In the genomic region with DNA sequence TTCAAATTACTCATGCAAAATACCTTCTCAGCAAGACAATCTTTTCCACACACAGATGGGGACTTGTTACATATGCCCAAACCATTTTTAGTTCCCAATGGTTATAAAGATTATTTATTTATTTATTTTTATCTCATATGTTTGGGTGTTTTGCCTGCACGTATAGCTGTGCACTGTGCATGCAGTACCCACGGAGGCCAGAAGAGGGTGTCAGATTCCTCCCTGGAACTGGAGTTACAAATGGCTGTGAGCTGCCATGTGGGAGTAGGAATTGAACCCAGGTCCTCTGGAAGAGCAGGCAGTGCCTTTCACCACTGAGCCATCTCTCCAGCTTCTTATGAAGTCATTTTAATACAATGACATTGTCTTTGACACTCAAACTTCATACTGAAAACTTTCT, we compare ENCODE assay signal across 10 mouse cellular contexts. TPM values are rescaled to one million over a fixed set of nuclear protein-coding genes. Genes with fewer than 3 reads are reported as not detected.
DNase-seq lines count a peak whose midpoint lies in the region; ATAC-seq and TF ChIP-seq lines count a peak whose summit lies in the region.
"Had no signal": no experiment of that assay in that cellular context is flagged by ENCODE, and none has a peak within 500 bp of the region (broad histone marks: within the 10 kb centered on the region; RNA-seq: fewer than 3 reads in every experiment).

No protein-coding gene starts in this region.

- TF ChIP-seq RAD21 in MEL (IDR thresholded peaks at IDR 0.05; ENCODE audit: low read depth, low read length): no peak

- TF ChIP-seq CTCF in MEL (IDR thresholded peaks at IDR 0.05 in 2 of 3, conservative IDR thresholded peaks at IDR 0.05 in 1 of 3; ENCODE audit: control insufficient read depth in 1 of 3, insufficient read depth in 1 of 3, low read depth in 2 of 3, low read length in 3 of 3, poor library complexity in 1 of 3, severe bottlenecking in 1 of 3): peak; percentile 26 to 48 (median 31)
- TF ChIP-seq CTCF in liver, adult 2 months (IDR thresholded peaks at IDR 0.05; ENCODE audit: low read depth, low read length): peak; percentile 52

- intact Hi-C loops in gastrocnemius, postnatal 36 days (cut with DNase I): no loop called here

- no peak for TF ChIP-seq POLR2A in MEL (IDR thresholded peaks at IDR 0.05; ENCODE audit: control insufficient read depth in 1 of 2, insufficient read depth in 1 of 2, low read depth in 1 of 2, low read length in 2 of 2, poor library complexity in 1 of 2)
- no peak for TF ChIP-seq POLR2A in liver, adult 2 months (IDR thresholded peaks at IDR 0.05; ENCODE audit: extremely low read depth, insufficient read depth, low read length)

- H3K36me3 ChIP-seq in MEL (ENCODE audit: control insufficient read depth in 1 of 2, insufficient read depth in 2 of 2, low read length in 2 of 2): no peaks in the 10 kb centered on the region
- H3K36me3 ChIP-seq in liver, adult 2 months (ENCODE audit: control insufficient read depth, insufficient read depth, low read length): no peaks in the 10 kb centered on the region
- H3K36me3 ChIP-seq: hindbrain, embryonic 15.5 days; stomach, embryonic 15.5 days had no signal

- no peak overlapping the region for H3K27ac ChIP-seq in MEL (ENCODE audit: control insufficient read depth, low read depth, low read length)
- no peak overlapping the region for H3K27ac ChIP-seq in liver, adult 2 months (replicated peaks; ENCODE audit: insufficient read depth, low read depth, low read length)
- H3K27ac ChIP-seq: hindbrain, embryonic 15.5 days; stomach, embryonic 15.5 days had no signal

- no peak for ATAC-seq in CD4-positive, CD25-positive, alpha-beta regulatory T cell, adult 4 months

- H3K4me1 ChIP-seq in MEL (ENCODE audit: control insufficient read depth in 1 of 2, insufficient read depth in 2 of 2, low read length in 2 of 2): no peaks in the 10 kb centered on the region; a peak in 1 of 4 replicates
- no peaks in the 10 kb centered on the region; the same call in 1 of the 2 replicates for H3K4me1 ChIP-seq in liver, adult 2 months (ENCODE audit: control insufficient read depth, insufficient read depth, low read length)
- H3K4me1 ChIP-seq: hindbrain, embryonic 15.5 days had no signal

- no peaks in the 10 kb centered on the region for H3K9me3 ChIP-seq in MEL (replicated peaks; ENCODE audit: insufficient read depth, low read length)
- H3K9me3 ChIP-seq: hindbrain, embryonic 15.5 days; stomach, embryonic 15.5 days had no signal

- no peak for TF ChIP-seq EP300 in MEL (IDR thresholded peaks at IDR 0.05; ENCODE audit: low read depth in 1 of 2, low read length in 2 of 2)

- DNase-seq in CD4-positive, CD25-positive, alpha-beta regulatory T cell, adult 2 months (ENCODE audit: low read depth, low spot score): peak; percentile 6
- DNase-seq in kidney, postnatal 4 days: peak; percentile 15 to 19
- no peak for DNase-seq in kidney, postnatal 14 days
- DNase-seq in MEL (ENCODE audit: low read depth, low spot score): peak; percentile 19
- no peak for DNase-seq in liver, adult 2 months (ENCODE audit: extremely low read depth, low read depth, low spot score)
- no peak for DNase-seq in frontal cortex, postnatal 25 days (ENCODE audit: low spot score in 2 of 2)
- DNase-seq in gastrocnemius, postnatal 36 days: no peak

- H3K27me3 ChIP-seq in MEL (ENCODE audit: control insufficient read depth in 1 of 2, insufficient read depth in 2 of 2, low read length in 2 of 2): no peaks in the 10 kb centered on the region
- H3K27me3 ChIP-seq in liver, adult 2 months (ENCODE audit: control insufficient read depth, insufficient read depth, low read length): no peaks in the 10 kb centered on the region; the same call in 1 of the 2 replicates
- H3K27me3 ChIP-seq: hindbrain, embryonic 15.5 days; stomach, embryonic 15.5 days had no signal

- H3K79me2 ChIP-seq in MEL (ENCODE audit: control insufficient read depth, insufficient read depth, low read length, poor library complexity): no peaks in the 10 kb centered on the region
- H3K79me2 ChIP-seq in liver, adult 2 months (ENCODE audit: control insufficient read depth, insufficient read depth, low read length): no peaks in the 10 kb centered on the region

- H3K4me3 ChIP-seq in MEL (ENCODE audit: control insufficient read depth in 1 of 2, insufficient read depth in 1 of 2, low read depth in 2 of 2, low read length in 2 of 2): no peak overlapping the region
- no peak overlapping the region for H3K4me3 ChIP-seq in liver, adult 2 months (ENCODE audit: insufficient read depth, low read depth, low read length)
- H3K4me3 ChIP-seq: hindbrain, embryonic 15.5 days had no signal

- 39% methylated on average over 2 of the region's 2 CpGs for WGBS in liver, adult 2 months

- H3K9ac ChIP-seq in MEL (ENCODE audit: control insufficient read depth, low read depth, low read length, poor library complexity, severe bottlenecking): no peak overlapping the region
- no peak overlapping the region for H3K9ac ChIP-seq in liver, adult 2 months (ENCODE audit: low read depth, low read length)
- H3K9ac ChIP-seq: hindbrain, embryonic 15.5 days; stomach, embryonic 15.5 days had no signal

TF ChIP-seq in MEL, 35 proteins besides CTCF, POLR2A, EP300 and RAD21:
- TF ChIP-seq SMC3 (IDR thresholded peaks at IDR 0.05; ENCODE audit: low read depth, low read length) (peak; percentile 29; the same call in 1 of the 2 replicates), BHLHE40 (IDR thresholded peaks at IDR 0.05; ENCODE audit: borderline replicate concordance, low read depth, low read length) (no peak)

RNA-seq across cellular contexts. Expression of gene Mtus2, which starts 7.7 kb away (rescaled TPM):
- polyA plus RNA-seq in CD4-positive, CD25-positive, alpha-beta regulatory T cell, adult 4 months (2017; shearing (Covaris generic)): 1 to 10 TPM; 5.2 TPM
- 0.07 and 0.08 TPM in 2 replicates for total RNA-seq in MEL (2012; rRNA removed)
- polyA plus RNA-seq in MEL (2012; ENCODE audit: insufficient read depth in 1 of 2, insufficient read length in 2 of 2, low read depth in 1 of 2, low replicate concordance in 2 of 2, missing spikeins in 1 of 2): not detected
- 0.18 and 0.94 TPM in 2 replicates for total RNA-seq in liver, adult 2 months (2014; rRNA removed)
- 0.66 and 2.0 TPM in 2 replicates for polyA plus RNA-seq in liver, adult 2 months (2012; rRNA removed)
- total RNA-seq in gastrocnemius, postnatal 36 days (2021): under 1 TPM; 0.08 to 0.25 TPM

Comparison
In these comparisons a context has a peak if more than half of its experiments do, and no peak if none do; other contexts are left out.
1. DNase-seq: peak in CD4-positive, CD25-positive, alpha-beta regulatory T cell, adult 2 months (single experiment), kidney, postnatal 4 days (2 of 2) and MEL (single experiment); none in kidney, postnatal 14 days (single experiment), liver, adult 2 months (single experiment), frontal cortex, postnatal 25 days (0 of 2) and gastrocnemius, postnatal 36 days (0 of 2).